Mouse (Mus musculus) cerebellum, adult 9-10 months (tissue): Measurements from ENCODE around the gene Wdr47.
"Not testable (repeated sequence)": the region's sequence is repeated elsewhere in the genome, so short reads cannot be mapped to it uniquely, and the experiment has no call there.

Experiments used
- DNase-seq: peaks from one replicate; pipeline ENCODE4 v3.0.0; 2022

The Wdr47 gene

DNA sequence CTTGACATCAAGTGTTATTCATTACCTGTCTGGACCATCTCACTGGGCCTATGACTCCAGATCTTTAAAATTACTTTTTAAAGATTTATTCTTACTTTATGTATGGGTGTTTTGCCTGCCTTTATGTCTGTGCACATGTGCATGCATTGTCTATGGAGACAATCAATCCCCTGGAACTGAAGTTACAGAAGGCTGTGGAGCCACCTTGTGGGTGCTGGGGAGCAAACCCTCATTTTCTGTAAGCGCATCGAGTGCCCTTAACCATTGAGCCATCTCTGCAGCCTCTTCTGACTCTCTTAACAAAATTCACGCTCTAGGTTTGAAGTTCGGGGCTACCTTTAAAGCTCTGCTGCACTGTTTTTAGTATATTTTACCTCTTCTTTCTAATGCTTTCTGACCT lies 48.3 kb downstream of the Wdr47 start:
- DNase-seq, result no peak

DNA sequence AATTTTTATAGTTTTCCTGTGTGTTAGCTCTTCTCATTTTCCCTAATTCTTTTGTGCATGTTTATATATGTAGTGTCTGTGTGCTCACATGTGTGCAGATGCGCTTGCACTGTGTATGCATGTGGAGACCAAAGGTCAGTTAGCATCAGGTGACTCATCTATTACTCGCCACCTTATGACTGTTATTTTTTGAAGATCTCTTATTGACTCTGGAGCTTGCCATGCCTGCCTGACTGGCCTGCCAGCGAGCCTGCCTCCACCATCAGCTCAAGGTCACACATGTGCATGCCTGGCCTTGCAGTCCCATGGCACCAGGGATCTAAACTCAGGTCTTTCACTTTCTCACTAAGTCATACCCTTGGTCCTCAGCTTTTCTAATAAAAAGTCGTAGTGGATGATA lies 49.9 kb downstream of the Wdr47 start:
- DNase-seq, result no peak

DNA sequence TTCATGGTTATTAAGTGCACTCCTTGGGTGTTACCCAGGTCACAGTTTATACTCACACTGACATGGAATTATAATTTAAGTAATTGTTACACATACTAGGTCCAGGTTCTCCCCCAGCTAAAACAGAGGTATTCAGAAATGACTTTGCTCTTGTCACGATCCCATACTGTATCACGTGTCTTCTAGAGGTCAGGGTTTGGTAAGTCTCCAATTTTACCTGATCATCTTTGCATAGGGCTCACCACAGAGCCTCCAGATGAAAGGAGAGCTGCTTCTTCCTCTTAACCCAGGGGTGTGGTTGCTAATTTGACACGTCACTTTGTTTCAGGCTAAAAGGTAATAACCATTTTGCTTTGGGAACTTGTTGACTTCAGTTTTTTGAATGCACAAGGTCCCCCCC lies 53.8 kb downstream of the Wdr47 start:
- DNase-seq, result no peak

DNA sequence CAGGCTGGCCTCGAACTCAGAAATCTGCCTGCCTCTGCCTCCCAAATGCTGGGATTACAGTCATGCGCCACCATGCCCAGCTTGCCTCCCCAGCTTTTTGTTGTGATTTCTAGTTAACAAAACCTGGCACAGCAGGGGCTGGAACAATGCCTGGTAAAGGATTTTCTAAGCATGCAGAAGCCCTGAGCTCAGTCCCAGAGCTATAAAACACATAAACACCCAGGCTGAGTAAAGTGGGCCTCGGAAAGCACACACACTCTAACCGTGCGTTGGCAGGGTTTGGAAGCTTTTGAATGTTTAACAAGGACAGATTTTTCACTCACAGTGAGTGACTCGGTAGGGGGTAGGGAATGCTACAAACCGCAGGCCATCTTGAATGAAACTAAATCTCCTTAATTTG lies 55.0 kb downstream of the Wdr47 start:
- peak; percentile 44 for DNase-seq

DNA sequence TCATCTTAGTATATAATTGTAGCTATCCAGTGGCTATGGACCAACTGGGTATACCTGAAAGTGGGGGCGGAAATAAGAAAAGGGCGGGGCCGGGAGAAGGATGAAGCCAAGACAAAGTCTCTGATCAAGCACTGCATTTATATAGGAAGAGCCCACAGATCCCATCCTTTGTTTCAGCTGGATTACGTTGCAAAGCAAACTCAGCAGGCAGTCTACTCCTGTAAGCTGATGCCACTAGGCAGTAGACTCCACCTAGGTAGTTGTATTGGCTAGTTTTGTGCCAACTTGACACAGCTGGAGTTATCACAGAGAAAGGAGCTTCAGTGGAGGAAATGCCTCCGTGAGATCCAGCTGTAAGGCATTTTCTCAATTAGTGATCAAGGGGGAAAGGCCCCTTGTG lies 56.6 kb downstream of the Wdr47 start:
- DNase-seq, result not testable (repeated sequence)

DNA sequence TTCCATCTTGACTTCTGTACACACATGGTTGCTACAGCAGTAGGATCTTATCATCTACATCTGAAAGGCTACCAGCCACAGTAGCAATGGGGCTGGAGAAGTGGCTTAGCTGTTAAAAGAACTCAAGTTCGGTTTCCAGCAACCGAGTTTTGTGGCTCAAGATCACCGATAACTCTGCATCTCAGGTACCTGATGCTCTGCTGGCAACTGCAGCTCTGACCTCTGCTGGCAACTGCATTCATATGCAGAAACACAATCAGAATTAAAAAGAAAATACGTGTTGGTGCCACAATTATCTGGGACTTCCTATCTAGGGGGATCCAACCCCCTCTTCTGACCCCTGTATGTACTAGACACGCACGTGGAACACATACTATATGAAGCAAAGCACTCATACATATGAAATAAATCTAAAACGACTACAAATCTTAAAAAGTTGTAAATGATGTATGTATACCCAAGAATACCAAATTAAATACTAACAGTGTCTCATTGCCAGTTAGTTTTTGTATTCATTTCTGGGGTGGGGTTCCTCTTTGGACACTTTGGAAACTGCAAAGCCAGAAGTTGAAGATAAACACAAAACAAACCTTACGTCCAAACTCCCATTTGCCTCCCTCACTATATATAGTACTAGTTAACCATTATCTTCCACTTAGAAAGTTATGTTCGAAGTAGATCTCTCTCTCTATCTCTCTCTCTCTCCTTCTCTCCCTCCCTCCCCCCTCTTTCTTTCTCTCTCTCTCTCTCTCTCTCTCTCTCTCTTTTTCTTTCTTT lies 62.0 kb downstream of the Wdr47 start:
- DNase-seq, result no peak

DNA sequence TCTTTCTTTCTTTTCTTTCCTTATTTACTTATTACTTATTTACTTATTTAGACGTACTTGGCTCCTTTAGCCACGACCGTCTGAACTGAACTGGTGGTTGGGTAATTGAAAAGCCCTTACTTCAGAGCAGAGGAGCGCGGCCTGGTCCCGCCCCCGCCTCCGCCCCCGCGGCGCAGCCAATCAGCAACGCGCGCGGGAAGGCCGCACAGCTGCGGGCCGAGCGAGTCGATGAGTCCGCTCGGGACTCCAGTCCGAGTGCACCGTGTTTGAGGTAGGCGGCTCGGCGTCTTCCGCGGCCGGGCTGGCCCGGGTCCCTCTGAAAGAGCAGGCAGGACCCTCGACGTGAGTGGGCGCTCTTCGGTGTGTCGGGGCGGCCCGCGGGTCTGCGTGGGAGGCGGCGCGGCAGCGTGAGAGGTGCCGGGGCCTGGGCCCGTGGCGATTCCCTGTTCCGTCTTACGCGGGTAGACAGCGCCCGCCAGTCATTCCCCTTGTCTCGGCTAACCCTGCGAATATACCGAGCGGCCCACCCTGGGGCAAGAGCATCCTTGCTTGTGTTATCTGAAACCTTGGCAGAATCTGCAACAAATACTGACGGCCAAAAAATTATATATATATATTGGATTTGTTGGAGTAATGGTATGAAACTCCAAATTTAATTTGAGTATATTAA lies 62.8 kb downstream of the Wdr47 start, which contains the start of gene Clcc1:
Gene Clcc1 (plus strand): TSS at position 204 of the 670 bp plus-strand sequence.
- DNase-seq, result peak; percentile 93

DNA sequence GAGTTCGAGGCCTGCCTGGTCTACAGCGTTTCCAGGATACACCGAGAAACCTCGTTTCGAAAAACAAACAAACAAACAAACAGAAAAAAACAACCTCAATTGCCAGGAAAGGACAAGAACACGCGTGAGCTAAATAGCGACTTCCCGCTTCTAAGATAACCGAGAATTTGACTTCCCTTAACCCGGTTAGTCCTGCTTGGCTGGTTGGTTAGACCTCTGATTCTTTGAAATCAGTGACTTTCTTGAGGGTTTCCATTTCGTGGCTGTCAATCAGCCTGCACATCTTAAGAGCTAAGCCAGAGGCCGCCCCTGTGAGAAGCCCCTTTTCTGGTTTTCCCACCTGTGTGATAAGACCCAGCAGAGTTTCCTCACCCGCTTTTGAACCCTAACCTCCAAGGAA lies 63.5 kb downstream of the Wdr47 start:
- DNase-seq, result peak; percentile 14

DNA sequence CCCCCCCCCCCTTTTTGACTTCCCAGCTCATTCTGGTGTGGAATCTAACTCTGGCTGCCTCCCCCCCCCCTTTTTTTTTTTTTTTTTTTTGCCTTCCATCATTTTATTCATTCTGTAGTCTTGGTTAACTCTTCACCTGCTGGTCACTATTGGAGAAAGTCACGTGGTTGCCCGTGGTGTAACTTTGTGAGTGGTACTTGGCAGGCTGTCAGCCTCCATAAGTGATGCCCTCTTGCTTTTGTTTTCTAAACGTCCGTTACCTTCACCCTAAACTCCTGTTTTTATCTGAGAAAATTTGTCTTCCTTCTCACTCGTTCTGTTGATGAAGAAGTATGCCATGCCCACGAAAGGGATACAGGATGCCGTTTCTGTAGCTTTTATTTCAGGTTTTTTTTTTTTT lies 64.4 kb downstream of the Wdr47 start:
- DNase-seq, result peak; percentile 13

DNA sequence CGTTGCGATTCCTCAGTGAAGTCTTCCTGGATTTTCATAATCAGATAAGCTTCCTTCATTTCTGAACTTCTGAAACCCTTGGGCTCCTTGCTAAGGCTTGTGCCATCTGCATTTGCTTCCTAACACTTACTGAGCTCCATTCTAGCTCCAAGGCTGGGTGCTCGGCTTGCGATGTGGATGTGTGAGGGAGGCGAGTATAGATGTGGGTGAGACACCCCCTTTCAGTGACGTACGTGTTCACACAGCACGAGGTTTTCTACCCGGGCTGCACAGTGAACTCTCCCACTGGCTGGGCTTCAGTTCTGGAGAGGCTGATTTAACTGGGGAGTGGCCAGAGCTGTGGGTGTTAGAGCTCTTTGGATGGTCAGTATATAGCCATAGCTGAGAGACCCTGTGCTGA lies 67.5 kb downstream of the Wdr47 start:
- DNase-seq, result no peak

DNA sequence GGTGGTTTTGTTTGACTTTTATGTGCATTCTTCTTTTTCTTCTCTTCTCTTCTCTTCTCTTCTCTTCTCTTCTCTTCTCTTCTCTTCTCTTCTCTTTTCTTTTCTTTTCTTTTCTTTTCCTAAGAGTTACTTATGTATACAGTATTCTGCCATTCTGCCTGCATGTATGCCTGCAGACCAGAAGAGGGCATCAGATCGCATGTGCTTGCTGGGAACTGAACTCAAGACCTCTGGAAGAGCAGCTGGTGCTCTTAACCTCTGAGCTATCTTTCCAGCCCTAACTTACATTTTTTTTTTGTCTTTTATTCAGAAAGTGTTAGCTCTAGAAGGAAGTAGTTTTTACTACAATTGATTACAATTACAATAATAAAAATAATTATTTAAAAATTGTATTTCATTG lies 69.9 kb downstream of the Wdr47 start:
- no peak for DNase-seq

DNA sequence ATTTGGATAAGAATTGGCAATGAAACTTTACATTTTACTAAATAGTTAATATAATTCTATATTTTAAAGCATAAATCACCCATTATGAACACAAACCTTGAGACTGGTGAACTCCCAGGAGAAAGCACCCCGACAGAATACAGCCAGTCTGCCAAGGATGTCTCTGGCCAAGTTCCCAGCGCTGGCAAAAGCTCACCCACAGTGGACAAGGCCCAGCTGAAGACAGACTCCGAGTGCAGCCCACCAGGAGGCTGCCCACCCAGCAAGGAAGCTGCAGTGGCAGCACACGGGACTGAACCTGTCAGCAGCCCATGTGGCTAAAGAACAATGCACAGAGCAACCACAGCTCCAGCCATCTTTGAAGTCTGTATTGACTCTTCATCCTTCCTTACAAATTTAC lies 85.5 kb downstream of the Wdr47 start:
- no peak for DNase-seq

DNA sequence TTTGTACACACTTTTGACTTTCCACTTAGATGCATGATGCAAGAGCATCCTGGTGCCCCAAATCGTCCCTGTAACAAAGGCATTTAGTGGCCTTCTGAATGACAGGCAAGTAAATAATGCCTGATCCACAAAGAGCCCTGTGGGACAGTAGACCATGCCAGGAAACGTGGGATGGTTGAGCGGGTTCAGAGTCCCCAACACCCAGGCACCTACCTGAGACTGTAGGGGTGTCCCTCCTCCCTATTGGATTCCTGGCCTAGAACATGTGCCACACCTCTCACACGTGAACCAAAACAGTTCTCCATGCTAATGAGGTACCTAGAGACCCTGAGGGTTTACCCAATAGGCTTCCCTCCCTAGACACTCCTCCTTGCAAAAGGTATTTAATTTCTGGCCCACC lies 89.9 kb downstream of the Wdr47 start:
- DNase-seq, result no peak

DNA sequence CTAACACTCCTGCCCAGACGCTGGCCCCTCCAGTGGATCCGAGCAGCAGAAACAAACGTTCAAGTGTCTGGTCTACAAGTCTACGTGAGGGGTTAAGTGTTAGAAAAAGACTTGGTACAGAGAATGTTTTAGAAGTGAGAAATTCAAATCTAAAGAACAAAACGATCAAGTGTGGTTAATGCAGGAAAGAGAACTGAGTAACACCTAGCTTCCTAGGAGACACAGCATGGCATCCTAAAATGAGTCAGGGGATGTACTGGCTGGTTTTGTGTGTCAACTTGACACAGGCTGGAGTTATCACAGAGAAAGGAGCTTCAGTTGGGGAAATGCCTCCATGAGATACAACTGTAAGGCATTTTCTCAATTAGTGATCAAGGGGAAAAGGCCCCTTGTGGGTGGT lies 92.5 kb downstream of the Wdr47 start:
- not testable (repeated sequence) for DNase-seq

DNA sequence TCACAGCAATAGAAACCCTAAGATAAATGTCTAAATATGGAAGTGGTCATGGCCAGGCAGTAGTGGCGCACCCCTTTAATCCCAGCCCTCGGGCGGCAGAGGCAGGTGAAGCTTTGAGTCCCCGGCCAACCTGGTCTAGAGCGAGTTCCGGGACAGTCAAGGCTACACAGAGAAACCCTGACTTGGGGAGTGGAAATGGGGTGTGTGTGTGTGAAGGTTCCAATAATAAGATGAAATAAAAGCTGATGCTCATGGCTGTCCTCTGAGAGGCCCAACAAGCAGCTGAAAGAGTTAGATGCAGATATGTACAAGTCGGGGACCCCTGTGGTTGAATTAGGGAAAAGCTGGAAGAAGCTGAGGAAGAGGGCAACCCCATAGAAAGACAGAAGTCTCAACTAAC lies 94.6 kb downstream of the Wdr47 start:
- no peak for DNase-seq

DNA sequence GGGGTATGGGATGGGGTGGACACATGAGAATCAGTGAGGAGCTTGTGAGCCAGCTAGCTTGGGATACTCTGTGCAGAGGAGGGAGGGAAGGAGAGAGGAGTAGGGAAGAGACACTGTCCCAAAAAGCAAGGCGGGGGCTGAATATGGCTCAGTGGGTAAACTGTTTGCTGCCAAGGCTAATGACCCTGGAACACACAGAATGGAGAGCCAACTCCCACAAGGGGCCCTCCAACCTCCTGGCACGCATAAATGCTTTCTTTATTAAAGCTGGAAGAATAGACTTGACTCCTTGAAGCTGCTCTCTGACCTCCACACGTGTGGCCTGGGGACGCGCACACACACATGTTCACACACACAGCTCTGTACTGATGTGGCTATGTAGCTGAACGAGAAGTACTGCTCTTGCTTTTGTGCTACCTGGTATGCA lies 97.9 kb downstream of the Wdr47 start:
- DNase-seq, result no peak

DNA sequence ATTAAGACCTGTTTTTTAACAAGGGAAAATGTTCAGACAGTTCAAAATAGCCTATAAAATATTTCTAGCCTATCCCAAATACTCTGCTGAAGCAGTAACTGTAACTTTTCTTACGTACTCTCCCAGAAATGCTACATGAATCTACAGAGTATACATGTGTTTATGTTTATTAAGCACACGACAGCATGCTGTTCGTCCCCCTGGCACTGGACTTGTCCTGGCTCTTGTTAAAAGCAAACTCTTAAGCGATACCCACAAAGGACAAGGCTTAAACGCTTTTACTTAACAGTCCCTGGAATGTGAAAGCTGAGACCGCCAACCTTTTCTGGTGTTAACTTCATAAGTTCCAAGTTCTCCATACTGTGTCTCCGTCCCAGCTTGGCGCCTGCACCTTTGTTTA lies 98.4 kb downstream of the Wdr47 start:
- DNase-seq, result no peak

DNA sequence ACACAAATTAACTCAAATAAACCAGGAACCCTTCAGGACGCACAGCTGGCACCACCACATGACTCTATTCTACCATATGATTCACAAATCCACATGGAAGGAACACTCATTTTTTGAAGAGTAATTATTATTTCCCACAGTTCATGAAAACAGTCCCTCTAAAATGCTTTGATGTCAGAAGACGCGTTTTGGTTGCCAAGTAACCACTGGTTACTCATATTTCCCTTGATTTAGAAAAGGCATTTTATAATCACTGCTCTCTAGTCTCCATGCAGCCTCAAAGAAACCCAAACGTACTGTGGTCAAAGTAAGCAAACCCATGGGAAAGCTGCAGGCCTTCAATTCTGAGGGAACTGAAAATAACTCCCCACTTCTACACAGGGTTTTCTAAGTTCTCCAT lies 98.9 kb downstream of the Wdr47 start:
- DNase-seq, result no peak

DNA sequence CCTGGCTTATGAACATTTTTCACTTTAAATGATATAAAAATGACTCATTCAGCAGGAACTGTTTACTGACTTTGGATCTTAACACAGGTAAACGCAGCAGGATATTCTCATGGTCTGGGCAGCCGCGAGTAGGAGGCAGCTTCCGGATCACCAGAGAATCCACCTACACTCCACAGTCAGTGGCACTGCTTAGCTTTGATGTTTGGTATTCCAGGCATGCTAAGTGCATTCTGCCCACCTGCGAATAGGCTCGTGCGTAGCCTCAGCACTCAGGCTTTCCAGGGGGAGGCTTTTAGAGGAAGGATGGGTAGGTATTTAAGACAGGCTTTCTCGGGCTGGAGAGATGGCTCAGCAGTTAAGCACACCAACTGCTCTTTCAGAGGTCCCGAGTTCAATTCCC lies 103.2 kb downstream of the Wdr47 start:
- no peak for DNase-seq
